Mouse (Mus musculus) embryonic facial prominence, embryonic 11.5 days (tissue): ENCODE measurements around the gene Slc30a1. TPM values are rescaled to one million over a fixed set of nuclear protein-coding genes. Genes with fewer than 3 reads are reported as not detected.

Source experiments
- polyA plus RNA-seq: library from polyadenylated mRNA; unstranded; fragments of >200 nt; fragmentation: Nextera tagmentation; extraction: Ambion mirVana; gene quantifications from 2 replicates; pipeline ENCODE4 v1.2.1, GENCODE M21; 2014

Gene Slc30a1
- polyA plus RNA-seq, 1 experiment from 2014 or later = 2.2 TPM

Other genes with a start within 250 kb of the Slc30a1 start
- gene Lpgat1, start 188.9 kb upstream of the Slc30a1 start, polyA plus RNA-seq = 34.1 and 34.9 TPM in 2 replicates
- 43.9 and 44.5 TPM in 2 replicates for gene Nek2, start 85.3 kb upstream of the Slc30a1 start, polyA plus RNA-seq
- 2.5 and 4.2 TPM in 2 replicates for gene Rd3, start 70.6 kb downstream of the Slc30a1 start, polyA plus RNA-seq
- 7.6 and 7.8 TPM in 2 replicates for gene Traf5, start 185.8 kb downstream of the Slc30a1 start, polyA plus RNA-seq
- gene Rcor3, start 231.3 kb downstream of the Slc30a1 start, polyA plus RNA-seq = 17.3 and 18.7 TPM in 2 replicates